In the genomic region with DNA sequence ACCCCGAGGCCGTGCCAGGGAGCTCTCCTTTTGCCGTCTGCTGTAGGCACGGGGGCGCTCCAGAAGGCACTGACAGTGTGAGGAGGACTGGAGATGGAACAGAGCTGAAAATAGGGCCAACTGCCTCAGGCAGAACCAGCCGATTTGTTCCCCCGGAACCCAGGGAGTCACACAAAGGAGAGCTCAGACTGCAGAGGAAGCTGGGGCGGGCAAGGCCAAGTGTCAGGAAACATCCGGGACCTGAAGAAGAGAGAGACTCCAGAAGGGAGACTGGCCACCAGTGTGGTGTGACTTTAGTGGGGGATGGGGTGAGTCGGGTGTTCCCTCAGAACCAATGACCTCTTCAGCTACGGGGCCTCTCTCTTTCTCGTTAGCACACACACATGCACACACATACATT, we compare ENCODE assay signal across 9 mouse cellular contexts. TPM values are rescaled to one million over a fixed set of nuclear protein-coding genes. Genes with fewer than 3 reads are reported as not detected.
DNase-seq lines count a peak whose midpoint lies in the region; ATAC-seq and TF ChIP-seq lines count a peak whose summit lies in the region.
"Had no signal": no experiment of that assay in that cellular context is flagged by ENCODE, and none has a peak within 500 bp of the region (broad histone marks: within the 10 kb centered on the region; RNA-seq: fewer than 3 reads in every experiment).

No protein-coding gene starts in this region.

- WGBS in hindbrain, embryonic 10.5 days = 74% methylated on average over 12 of the region's 12 CpGs
- 71% methylated on average over 12 of the region's 12 CpGs for WGBS in hindbrain, embryonic 12.5 days
- WGBS in heart, embryonic 11.5 days (ENCODE audit: insufficient replicate concordance) = 64% methylated on average over 12 of the region's 12 CpGs
- 73% methylated on average over 12 of the region's 12 CpGs for WGBS in lung, embryonic 16.5 days
- WGBS in midbrain, postnatal 0 days = 71% methylated on average over 12 of the region's 12 CpGs
- WGBS in hindbrain, postnatal 0 days = 66% methylated on average over 12 of the region's 12 CpGs

- DNase-seq in hindbrain, embryonic 10.5 days (ENCODE audit: low spot score) = peak; percentile 25
- DNase-seq in brain, adult 2 months (ENCODE audit: low read depth, low spot score) = peak; percentile 60
- no peak for DNase-seq in midbrain, postnatal 0 days (ENCODE audit: low spot score)
- no peak for DNase-seq in hindbrain, postnatal 0 days (ENCODE audit: low spot score)
- no peak for DNase-seq in thymus, adult 18-20 months
- DNase-seq: right cerebral cortex, postnatal 4 days had no signal

- H3K9ac ChIP-seq in hindbrain, embryonic 12.5 days = no peak overlapping the region
- H3K9ac ChIP-seq in heart, embryonic 11.5 days (ENCODE audit: low read depth, low read length) = 0 out of 2 replicates have a peak overlapping the region, but pooled peaks have one; percentile 10
- no peak overlapping the region for H3K9ac ChIP-seq in lung, embryonic 16.5 days (ENCODE audit: low read length)
- no peak overlapping the region for H3K9ac ChIP-seq in midbrain, postnatal 0 days (replicated peaks; ENCODE audit: low read length, poor library complexity, severe bottlenecking)
- no peak overlapping the region for H3K9ac ChIP-seq in hindbrain, postnatal 0 days (replicated peaks; ENCODE audit: low read length)

- peak overlapping the region; percentile 64 for H3K27ac ChIP-seq in hindbrain, embryonic 10.5 days
- no peak overlapping the region for H3K27ac ChIP-seq in hindbrain, embryonic 12.5 days
- H3K27ac ChIP-seq in heart, embryonic 11.5 days (ENCODE audit: low read depth, low read length) = no peak overlapping the region
- 0 out of 2 replicates have a peak overlapping the region, but pooled peaks have one; percentile 37 for H3K27ac ChIP-seq in lung, embryonic 16.5 days (ENCODE audit: low read length)
- no peak overlapping the region for H3K27ac ChIP-seq in midbrain, postnatal 0 days (ENCODE audit: low read depth, low read length)
- H3K27ac ChIP-seq in hindbrain, postnatal 0 days = no peak overlapping the region

- no peak overlapping the region for H3K4me2 ChIP-seq in hindbrain, embryonic 12.5 days (replicated peaks)
- no peak overlapping the region; the same call in 1 of the 2 replicates for H3K4me2 ChIP-seq in heart, embryonic 11.5 days
- no peak overlapping the region for H3K4me2 ChIP-seq in lung, embryonic 16.5 days (ENCODE audit: low read depth, low read length)
- H3K4me2 ChIP-seq in midbrain, postnatal 0 days (ENCODE audit: low read depth, low read length, poor library complexity, severe bottlenecking) = no peak overlapping the region
- no peak overlapping the region for H3K4me2 ChIP-seq in hindbrain, postnatal 0 days (ENCODE audit: low read depth, low read length)

- H3K4me1 ChIP-seq in hindbrain, embryonic 10.5 days (replicated peaks) = peaks cover 43% of the 10 kb centered on the region
- peaks cover 18% of the 10 kb centered on the region for H3K4me1 ChIP-seq in hindbrain, embryonic 12.5 days
- peaks cover 5% of the 10 kb centered on the region; the same call in 1 of the 2 replicates for H3K4me1 ChIP-seq in heart, embryonic 11.5 days (ENCODE audit: control insufficient read depth, insufficient read depth, low read length)
- H3K4me1 ChIP-seq in lung, embryonic 16.5 days (replicated peaks; ENCODE audit: control insufficient read depth, insufficient read depth, low read length) = peaks cover 11% of the 10 kb centered on the region
- peaks cover 9% of the 10 kb centered on the region; the same call in 1 of the 2 replicates for H3K4me1 ChIP-seq in midbrain, postnatal 0 days (ENCODE audit: insufficient read depth, low read length)
- H3K4me1 ChIP-seq in hindbrain, postnatal 0 days (ENCODE audit: insufficient read depth, low read length) = peaks cover 12% of the 10 kb centered on the region

- H3K36me3 ChIP-seq in hindbrain, embryonic 10.5 days = peaks cover 37% of the 10 kb centered on the region
- peaks cover 15% of the 10 kb centered on the region; the same call in 1 of the 2 replicates for H3K36me3 ChIP-seq in hindbrain, embryonic 12.5 days
- H3K36me3 ChIP-seq in heart, embryonic 11.5 days (ENCODE audit: control insufficient read depth, insufficient read depth, low read length) = 0 out of 2 replicates have a peak, but pooled peaks cover 2% of the 10 kb centered on the region
- 0 out of 2 replicates have a peak, but pooled peaks cover 2% of the 10 kb centered on the region for H3K36me3 ChIP-seq in lung, embryonic 16.5 days (ENCODE audit: control insufficient read depth, insufficient read depth, low read length)
- peaks cover 21% of the 10 kb centered on the region for H3K36me3 ChIP-seq in midbrain, postnatal 0 days (ENCODE audit: insufficient read depth, low read length)
- peaks cover 13% of the 10 kb centered on the region; the same call in 1 of the 2 replicates for H3K36me3 ChIP-seq in hindbrain, postnatal 0 days (ENCODE audit: insufficient read depth, low read length)

- ATAC-seq in hindbrain, embryonic 12.5 days (ENCODE audit: low FRiP score) = no peak
- ATAC-seq in heart, embryonic 11.5 days (replicated peaks; ENCODE audit: insufficient number of reproducible peaks, low FRiP score, low TSS enrichment) = no peak
- no peak for ATAC-seq in lung, embryonic 16.5 days (ENCODE audit: low read depth)
- no peak for ATAC-seq in midbrain, postnatal 0 days (ENCODE audit: low FRiP score)
- ATAC-seq in hindbrain, postnatal 0 days = no peak

- no peaks in the 10 kb centered on the region for H3K9me3 ChIP-seq in hindbrain, embryonic 10.5 days
- no peaks in the 10 kb centered on the region for H3K9me3 ChIP-seq in hindbrain, embryonic 12.5 days (replicated peaks)
- no peaks in the 10 kb centered on the region for H3K9me3 ChIP-seq in heart, embryonic 11.5 days (replicated peaks; ENCODE audit: control insufficient read depth, low read length)
- no peaks in the 10 kb centered on the region for H3K9me3 ChIP-seq in lung, embryonic 16.5 days (ENCODE audit: control insufficient read depth, low read length)
- H3K9me3 ChIP-seq in midbrain, postnatal 0 days (ENCODE audit: low read length) = no peaks in the 10 kb centered on the region
- no peaks in the 10 kb centered on the region for H3K9me3 ChIP-seq in hindbrain, postnatal 0 days (ENCODE audit: low read length)

- H3K27me3 ChIP-seq in hindbrain, embryonic 10.5 days (ENCODE audit: insufficient read depth, poor library complexity, severe bottlenecking) = no peaks in the 10 kb centered on the region
- no peaks in the 10 kb centered on the region for H3K27me3 ChIP-seq in hindbrain, embryonic 12.5 days
- H3K27me3 ChIP-seq in heart, embryonic 11.5 days (ENCODE audit: control insufficient read depth, insufficient read depth, low read length) = no peaks in the 10 kb centered on the region
- H3K27me3 ChIP-seq in lung, embryonic 16.5 days (ENCODE audit: control insufficient read depth, insufficient read depth, low read depth, low read length) = no peaks in the 10 kb centered on the region
- H3K27me3 ChIP-seq in midbrain, postnatal 0 days (ENCODE audit: insufficient read depth, low read length) = no peaks in the 10 kb centered on the region
- no peaks in the 10 kb centered on the region for H3K27me3 ChIP-seq in hindbrain, postnatal 0 days (ENCODE audit: insufficient read depth, low read length)

- no peak overlapping the region for H3K4me3 ChIP-seq in hindbrain, embryonic 10.5 days
- no peak overlapping the region for H3K4me3 ChIP-seq in hindbrain, embryonic 12.5 days
- H3K4me3 ChIP-seq in heart, embryonic 11.5 days (ENCODE audit: low read depth, low read length) = no peak overlapping the region
- H3K4me3 ChIP-seq in lung, embryonic 16.5 days (ENCODE audit: low read length) = no peak overlapping the region
- no peak overlapping the region for H3K4me3 ChIP-seq in midbrain, postnatal 0 days (ENCODE audit: low read depth, low read length)
- H3K4me3 ChIP-seq in hindbrain, postnatal 0 days (ENCODE audit: low read length) = no peak overlapping the region

- TF ChIP-seq CTCF in midbrain, postnatal 0 days (IDR thresholded peaks at IDR 0.05) = no peak
- TF ChIP-seq CTCF in hindbrain, postnatal 0 days (IDR thresholded peaks at IDR 0.05; ENCODE audit: low read depth) = no peak

RNA-seq across cellular contexts. Expression of gene Tecpr1, which starts 4.1 kb away (rescaled TPM):
- 23.4 and 24.7 TPM in 2 replicates for polyA plus RNA-seq in hindbrain, embryonic 10.5 days (2016; fragmentation: Nextera tagmentation; extraction: Ambion mirVana)
- polyA plus RNA-seq in hindbrain, embryonic 12.5 days (2016; fragmentation: Nextera tagmentation; extraction: Ambion mirVana) = 35.9 and 36.6 TPM in 2 replicates
- polyA plus RNA-seq in heart, embryonic 11.5 days (2014; fragmentation: Nextera tagmentation; extraction: Ambion mirVana) = 12.1 and 13.2 TPM in 2 replicates
- 28.4 and 31.7 TPM in 2 replicates for polyA plus RNA-seq in lung, embryonic 16.5 days (2015; fragmentation: Nextera tagmentation; extraction: Ambion mirVana)
- total RNA-seq in midbrain, postnatal 0 days (2014; rRNA removed) = 65.4 and 68.4 TPM in 2 replicates
- 36.0 and 37.3 TPM in 2 replicates for polyA plus RNA-seq in midbrain, postnatal 0 days (2015; fragmentation: Nextera tagmentation; extraction: Ambion mirVana)
- total RNA-seq in hindbrain, postnatal 0 days (2014; rRNA removed) = 66.2 and 77.5 TPM in 2 replicates
- polyA plus RNA-seq in hindbrain, postnatal 0 days (2015; fragmentation: Nextera tagmentation; extraction: Ambion mirVana) = 34.1 and 34.7 TPM in 2 replicates

RNA-seq across cellular contexts. Expression of gene Bri3, which starts 24.9 kb away (rescaled TPM):
- polyA plus RNA-seq in hindbrain, embryonic 10.5 days (2016; fragmentation: Nextera tagmentation; extraction: Ambion mirVana) = 115 and 157 TPM in 2 replicates
- 126 and 150 TPM in 2 replicates for polyA plus RNA-seq in hindbrain, embryonic 12.5 days (2016; fragmentation: Nextera tagmentation; extraction: Ambion mirVana)
- polyA plus RNA-seq in heart, embryonic 11.5 days (2014; fragmentation: Nextera tagmentation; extraction: Ambion mirVana) = 108 and 110 TPM in 2 replicates
- polyA plus RNA-seq in lung, embryonic 16.5 days (2015; fragmentation: Nextera tagmentation; extraction: Ambion mirVana) = 114 and 124 TPM in 2 replicates
- total RNA-seq in midbrain, postnatal 0 days (2014; rRNA removed) = 11.0 and 19.4 TPM in 2 replicates
- polyA plus RNA-seq in midbrain, postnatal 0 days (2015; fragmentation: Nextera tagmentation; extraction: Ambion mirVana) = 116 and 124 TPM in 2 replicates
- 18.2 and 22.1 TPM in 2 replicates for total RNA-seq in hindbrain, postnatal 0 days (2014; rRNA removed)
- 113 and 114 TPM in 2 replicates for polyA plus RNA-seq in hindbrain, postnatal 0 days (2015; fragmentation: Nextera tagmentation; extraction: Ambion mirVana)

RNA-seq across cellular contexts. Expression of gene Bhlha15, which starts 29.2 kb away (rescaled TPM):
- 0.09 and 0.45 TPM in 2 replicates for polyA plus RNA-seq in hindbrain, embryonic 10.5 days (2016; fragmentation: Nextera tagmentation; extraction: Ambion mirVana)
- 0.08 TPM in 2 replicates for polyA plus RNA-seq in hindbrain, embryonic 12.5 days (2016; fragmentation: Nextera tagmentation; extraction: Ambion mirVana)
- 0.63 and 0.79 TPM in 2 replicates for polyA plus RNA-seq in heart, embryonic 11.5 days (2014; fragmentation: Nextera tagmentation; extraction: Ambion mirVana)
- 0.33 and 0.59 TPM in 2 replicates for polyA plus RNA-seq in lung, embryonic 16.5 days (2015; fragmentation: Nextera tagmentation; extraction: Ambion mirVana)
- 0.09 TPM in 1 of 2 replicates, not detected in the other for total RNA-seq in midbrain, postnatal 0 days (2014; rRNA removed)
- 0.06 and 0.09 TPM in 2 replicates for polyA plus RNA-seq in midbrain, postnatal 0 days (2015; fragmentation: Nextera tagmentation; extraction: Ambion mirVana)
- 0.10 and 0.93 TPM in 2 replicates for total RNA-seq in hindbrain, postnatal 0 days (2014; rRNA removed)
- 0.08 TPM in 2 replicates for polyA plus RNA-seq in hindbrain, postnatal 0 days (2015; fragmentation: Nextera tagmentation; extraction: Ambion mirVana)

Comparison
In these comparisons a context has a peak if more than half of its experiments do, and no peak if none do; other contexts are left out.
1. DNase-seq: peak in hindbrain, embryonic 10.5 days (single experiment) and brain, adult 2 months (single experiment); none in midbrain, postnatal 0 days (single experiment), hindbrain, postnatal 0 days (single experiment) and thymus, adult 18-20 months (0 of 2).
2. H3K27ac ChIP-seq: peak in hindbrain, embryonic 10.5 days (single experiment) and lung, embryonic 16.5 days (single experiment); none in hindbrain, embryonic 12.5 days (single experiment), heart, embryonic 11.5 days (single experiment), midbrain, postnatal 0 days (single experiment) and hindbrain, postnatal 0 days (single experiment).